In genomic region chr8:106612047-106612446, GRCm38 (mm10) we compare ENCODE assay signal across 17 mouse cellular contexts. TPM values are rescaled to one million over a fixed set of nuclear protein-coding genes. Genes with fewer than 3 reads are reported as not detected.
DNase-seq lines count a peak whose midpoint lies in the region; ATAC-seq and TF ChIP-seq lines count a peak whose summit lies in the region.
"Had no signal": no experiment of that assay in that cellular context is flagged by ENCODE, and none has a peak within 500 bp of the region (broad histone marks: within the 10 kb centered on the region; RNA-seq: fewer than 3 reads in every experiment).

No protein-coding gene starts in this region.

- no peak for TF ChIP-seq POLR2A in MEL (IDR thresholded peaks at IDR 0.05; ENCODE audit: control insufficient read depth in 1 of 2, insufficient read depth in 1 of 2, low read depth in 1 of 2, low read length in 2 of 2, poor library complexity in 1 of 2)

- no peak overlapping the region for H3K9ac ChIP-seq in liver, embryonic 16.5 days (ENCODE audit: low read depth, low read length)
- no peak overlapping the region for H3K9ac ChIP-seq in liver, embryonic 12.5 days
- H3K9ac ChIP-seq in MEL (ENCODE audit: control insufficient read depth, low read depth, low read length, poor library complexity, severe bottlenecking), result no peak overlapping the region
- peak overlapping the region; percentile 30; the same call in 1 of the 2 replicates for H3K9ac ChIP-seq in intestine, embryonic 16.5 days (ENCODE audit: low read depth, low read length)
- no peak overlapping the region for H3K9ac ChIP-seq in stomach, embryonic 14.5 days (replicated peaks; ENCODE audit: low read depth, low read length)
- H3K9ac ChIP-seq in midbrain, embryonic 14.5 days (replicated peaks; ENCODE audit: low read length), result no peak overlapping the region
- H3K9ac ChIP-seq: heart, embryonic 13.5 days; midbrain, embryonic 13.5 days; neural tube, embryonic 13.5 days had no signal

- H3K4me3 ChIP-seq in liver, embryonic 16.5 days (ENCODE audit: low read depth, low read length), result no peak overlapping the region
- no peak overlapping the region for H3K4me3 ChIP-seq in liver, embryonic 12.5 days
- H3K4me3 ChIP-seq in MEL (ENCODE audit: control insufficient read depth in 1 of 2, insufficient read depth in 1 of 2, low read depth in 2 of 2, low read length in 2 of 2), result no peak overlapping the region
- no peak overlapping the region for H3K4me3 ChIP-seq in intestine, embryonic 16.5 days (ENCODE audit: low read length)
- no peak overlapping the region for H3K4me3 ChIP-seq in stomach, embryonic 14.5 days (ENCODE audit: low read depth, low read length)
- no peak overlapping the region for H3K4me3 ChIP-seq in midbrain, embryonic 10.5 days
- H3K4me3 ChIP-seq in midbrain, embryonic 14.5 days (replicated peaks; ENCODE audit: low read depth, low read length), result no peak overlapping the region
- H3K4me3 ChIP-seq: heart, embryonic 13.5 days; layer of hippocampus, adult 2 months; midbrain, embryonic 13.5 days; neural tube, embryonic 13.5 days had no signal

- 19% methylated on average over 3 of the region's 3 CpGs for WGBS in liver, embryonic 16.5 days (ENCODE audit: insufficient replicate concordance)
- WGBS in liver, embryonic 12.5 days (ENCODE audit: insufficient replicate concordance), result 34% methylated on average over 3 of the region's 3 CpGs
- 39% methylated on average over 3 of the region's 3 CpGs for WGBS in intestine, embryonic 16.5 days
- 48% methylated on average over 3 of the region's 3 CpGs for WGBS in stomach, embryonic 14.5 days
- WGBS in midbrain, embryonic 10.5 days, result 67% methylated on average over 3 of the region's 3 CpGs
- 81% methylated on average over 3 of the region's 3 CpGs for WGBS in midbrain, embryonic 14.5 days

- peaks cover 8% of the 10 kb centered on the region for H3K4me1 ChIP-seq in liver, embryonic 16.5 days (ENCODE audit: control insufficient read depth, low read depth, low read length)
- H3K4me1 ChIP-seq in liver, embryonic 12.5 days, result 0 out of 2 replicates have a peak, but pooled peaks cover 5% of the 10 kb centered on the region
- no peaks in the 10 kb centered on the region for H3K4me1 ChIP-seq in MEL (ENCODE audit: control insufficient read depth in 1 of 2, insufficient read depth in 2 of 2, low read length in 2 of 2)
- H3K4me1 ChIP-seq in intestine, embryonic 16.5 days (ENCODE audit: control insufficient read depth, insufficient read depth, low read length), result peaks cover 36% of the 10 kb centered on the region
- H3K4me1 ChIP-seq in stomach, embryonic 14.5 days (ENCODE audit: control insufficient read depth, insufficient read depth, low read length), result 0 out of 2 replicates have a peak, but pooled peaks cover 6% of the 10 kb centered on the region
- H3K4me1 ChIP-seq in midbrain, embryonic 10.5 days, result peaks cover 16% of the 10 kb centered on the region
- H3K4me1 ChIP-seq in midbrain, embryonic 14.5 days (ENCODE audit: control insufficient read depth, insufficient read depth, low read length), result no peaks in the 10 kb centered on the region
- H3K4me1 ChIP-seq: heart, embryonic 13.5 days; midbrain, embryonic 13.5 days; neural tube, embryonic 13.5 days had no signal

- no peak for TF ChIP-seq CTCF in MEL (IDR thresholded peaks at IDR 0.05 in 2 of 3, conservative IDR thresholded peaks at IDR 0.05 in 1 of 3; ENCODE audit: control insufficient read depth in 1 of 3, insufficient read depth in 1 of 3, low read depth in 2 of 3, low read length in 3 of 3, poor library complexity in 1 of 3, severe bottlenecking in 1 of 3)

- H3K79me2 ChIP-seq in MEL (ENCODE audit: control insufficient read depth, insufficient read depth, low read length, poor library complexity), result no peaks in the 10 kb centered on the region

- TF ChIP-seq EP300 in MEL (IDR thresholded peaks at IDR 0.05; ENCODE audit: low read depth in 1 of 2, low read length in 2 of 2), result no peak

- no peaks in the 10 kb centered on the region for H3K9me3 ChIP-seq in liver, embryonic 16.5 days (replicated peaks; ENCODE audit: control insufficient read depth, low read length)
- H3K9me3 ChIP-seq in liver, embryonic 12.5 days (replicated peaks), result no peaks in the 10 kb centered on the region
- H3K9me3 ChIP-seq in MEL (replicated peaks; ENCODE audit: insufficient read depth, low read length), result no peaks in the 10 kb centered on the region
- H3K9me3 ChIP-seq in intestine, embryonic 16.5 days (ENCODE audit: control insufficient read depth, low read length), result no peaks in the 10 kb centered on the region
- H3K9me3 ChIP-seq in stomach, embryonic 14.5 days (ENCODE audit: control insufficient read depth, low read depth, low read length), result no peaks in the 10 kb centered on the region
- H3K9me3 ChIP-seq in midbrain, embryonic 10.5 days (replicated peaks), result no peaks in the 10 kb centered on the region
- H3K9me3 ChIP-seq in midbrain, embryonic 14.5 days (ENCODE audit: control insufficient read depth, low read length), result no peaks in the 10 kb centered on the region
- H3K9me3 ChIP-seq: heart, embryonic 13.5 days; midbrain, embryonic 13.5 days; neural tube, embryonic 13.5 days had no signal

- TF ChIP-seq RAD21 in MEL (IDR thresholded peaks at IDR 0.05; ENCODE audit: low read depth, low read length), result no peak

- no peaks in the 10 kb centered on the region for H3K27me3 ChIP-seq in liver, embryonic 16.5 days (ENCODE audit: control insufficient read depth, insufficient read depth, low read depth, low read length)
- H3K27me3 ChIP-seq in liver, embryonic 12.5 days (replicated peaks), result peaks cover 18% of the 10 kb centered on the region
- peaks cover 2 to 12% of the 10 kb centered on the region in 2 experiments; a peak in 2 of 4 replicates for H3K27me3 ChIP-seq in MEL (ENCODE audit: control insufficient read depth in 1 of 2, insufficient read depth in 2 of 2, low read length in 2 of 2)
- H3K27me3 ChIP-seq in intestine, embryonic 16.5 days (replicated peaks; ENCODE audit: control insufficient read depth, insufficient read depth, low read length), result no peaks in the 10 kb centered on the region
- no peaks in the 10 kb centered on the region for H3K27me3 ChIP-seq in stomach, embryonic 14.5 days (ENCODE audit: control insufficient read depth, insufficient read depth, low read length)
- peaks cover 24% of the 10 kb centered on the region for H3K27me3 ChIP-seq in midbrain, embryonic 10.5 days (ENCODE audit: low read depth, poor library complexity, severe bottlenecking)
- no peaks in the 10 kb centered on the region for H3K27me3 ChIP-seq in midbrain, embryonic 14.5 days (ENCODE audit: control insufficient read depth, insufficient read depth, low read length)

- peak; percentile 33 for DNase-seq in MEL (ENCODE audit: low read depth, low spot score)
- DNase-seq in ovary, postnatal 36 days (ENCODE audit: low spot score), result no peak
- no peak for DNase-seq in midbrain, embryonic 10.5 days (ENCODE audit: low spot score)
- no peak for DNase-seq in midbrain, embryonic 14.5 days
- DNase-seq: adrenal gland, adult 8-10 months; cerebellum, adult 9-10 months; gastrocnemius, postnatal 14 days; kidney, adult 2 months; thymus, adult 2 months had no signal

- no peaks in the 10 kb centered on the region for H3K36me3 ChIP-seq in liver, embryonic 16.5 days (ENCODE audit: control insufficient read depth, insufficient read depth)
- H3K36me3 ChIP-seq in liver, embryonic 12.5 days, result no peaks in the 10 kb centered on the region
- H3K36me3 ChIP-seq in MEL (ENCODE audit: control insufficient read depth in 1 of 2, insufficient read depth in 2 of 2, low read length in 2 of 2), result no peaks in the 10 kb centered on the region
- H3K36me3 ChIP-seq in intestine, embryonic 16.5 days (ENCODE audit: control insufficient read depth, insufficient read depth, low read length), result no peaks in the 10 kb centered on the region
- H3K36me3 ChIP-seq in stomach, embryonic 14.5 days (ENCODE audit: control insufficient read depth, insufficient read depth, low read length), result no peaks in the 10 kb centered on the region
- H3K36me3 ChIP-seq in midbrain, embryonic 10.5 days, result no peaks in the 10 kb centered on the region
- no peaks in the 10 kb centered on the region for H3K36me3 ChIP-seq in midbrain, embryonic 14.5 days (ENCODE audit: control insufficient read depth, insufficient read depth, low read length)
- H3K36me3 ChIP-seq: heart, embryonic 13.5 days; midbrain, embryonic 13.5 days; neural tube, embryonic 13.5 days had no signal

- peak overlapping the region; percentile 57; the same call in 1 of the 2 replicates for H3K27ac ChIP-seq in liver, embryonic 16.5 days (ENCODE audit: low read length)
- no peak overlapping the region for H3K27ac ChIP-seq in liver, embryonic 12.5 days
- no peak overlapping the region for H3K27ac ChIP-seq in MEL (ENCODE audit: control insufficient read depth, low read depth, low read length)
- H3K27ac ChIP-seq in intestine, embryonic 16.5 days (ENCODE audit: low read length), result peak overlapping the region; percentile 90
- H3K27ac ChIP-seq in stomach, embryonic 14.5 days (ENCODE audit: low read length), result peak overlapping the region; percentile 87
- no peak overlapping the region; the same call in 1 of the 2 replicates for H3K27ac ChIP-seq in midbrain, embryonic 10.5 days (replicated peaks)
- H3K27ac ChIP-seq in midbrain, embryonic 14.5 days (replicated peaks; ENCODE audit: low read depth, low read length), result no peak overlapping the region
- H3K27ac ChIP-seq: heart, embryonic 13.5 days; layer of hippocampus, adult 2 months; midbrain, embryonic 13.5 days; neural tube, embryonic 13.5 days had no signal

- no peak overlapping the region for H3K4me2 ChIP-seq in liver, embryonic 16.5 days (ENCODE audit: low read depth, low read length)
- no peak overlapping the region for H3K4me2 ChIP-seq in liver, embryonic 12.5 days
- no peak overlapping the region for H3K4me2 ChIP-seq in intestine, embryonic 16.5 days (ENCODE audit: low read depth, low read length)
- no peak overlapping the region for H3K4me2 ChIP-seq in stomach, embryonic 14.5 days (replicated peaks; ENCODE audit: low read depth, low read length)
- H3K4me2 ChIP-seq in midbrain, embryonic 14.5 days (ENCODE audit: low read length), result no peak overlapping the region
- H3K4me2 ChIP-seq: heart, embryonic 13.5 days; midbrain, embryonic 13.5 days; neural tube, embryonic 13.5 days had no signal

- no peak for ATAC-seq in liver, embryonic 16.5 days (ENCODE audit: low read depth)
- ATAC-seq in liver, embryonic 12.5 days, result no peak
- ATAC-seq in intestine, embryonic 16.5 days, result no peak
- no peak for ATAC-seq in stomach, embryonic 14.5 days (ENCODE audit: insufficient number of reproducible peaks, insufficient read depth, low FRiP score, low read depth)
- ATAC-seq in midbrain, embryonic 14.5 days (ENCODE audit: low FRiP score, low TSS enrichment), result no peak
- ATAC-seq: midbrain, embryonic 13.5 days had no signal

RNA-seq across cellular contexts. Expression of gene Cdh1, which starts 8.9 kb away (rescaled TPM):
- polyA plus RNA-seq in liver, embryonic 16.5 days (2015; fragmentation: Nextera tagmentation; extraction: Ambion mirVana), result 22.9 and 26.5 TPM in 2 replicates
- 10.7 and 11.4 TPM in 2 replicates for polyA plus RNA-seq in liver, embryonic 12.5 days (2016; fragmentation: Nextera tagmentation; extraction: Ambion mirVana)
- not detected in 2 replicates for total RNA-seq in MEL (2012; rRNA removed)
- not detected for polyA plus RNA-seq in MEL (2012; ENCODE audit: insufficient read depth in 1 of 2, insufficient read length in 2 of 2, low read depth in 1 of 2, low replicate concordance in 2 of 2, missing spikeins in 1 of 2)
- polyA plus RNA-seq in intestine, embryonic 16.5 days (2015; fragmentation: Nextera tagmentation; extraction: Ambion mirVana), result 170 and 181 TPM in 2 replicates
- 131 and 155 TPM in 2 replicates for polyA plus RNA-seq in stomach, embryonic 14.5 days (2014; fragmentation: Nextera tagmentation; extraction: Ambion mirVana)
- 8.2 and 8.7 TPM in 2 replicates for polyA plus RNA-seq in midbrain, embryonic 10.5 days (2016; fragmentation: Nextera tagmentation; extraction: Ambion mirVana)
- polyA plus RNA-seq in midbrain, embryonic 14.5 days (2014; fragmentation: Nextera tagmentation; extraction: Ambion mirVana), result 0.26 and 1.9 TPM in 2 replicates

RNA-seq across cellular contexts. Expression of gene Gm10073, which starts 38.8 kb away (rescaled TPM):
- 6.8 and 7.2 TPM in 2 replicates for polyA plus RNA-seq in liver, embryonic 16.5 days (2015; fragmentation: Nextera tagmentation; extraction: Ambion mirVana)
- 4.0 and 7.1 TPM in 2 replicates for polyA plus RNA-seq in liver, embryonic 12.5 days (2016; fragmentation: Nextera tagmentation; extraction: Ambion mirVana)
- total RNA-seq in MEL (2012; rRNA removed), result 79.9 and 188 TPM in 2 replicates
- polyA plus RNA-seq in MEL (2012; ENCODE audit: insufficient read depth in 1 of 2, insufficient read length in 2 of 2, low read depth in 1 of 2, low replicate concordance in 2 of 2, missing spikeins in 1 of 2), result 10 to 100 TPM in 1 of 2 experiments, not detected in 1; 71.2 TPM
- 8.4 and 10.6 TPM in 2 replicates for polyA plus RNA-seq in intestine, embryonic 16.5 days (2015; fragmentation: Nextera tagmentation; extraction: Ambion mirVana)
- polyA plus RNA-seq in stomach, embryonic 14.5 days (2014; fragmentation: Nextera tagmentation; extraction: Ambion mirVana), result 10.0 and 14.0 TPM in 2 replicates
- polyA plus RNA-seq in midbrain, embryonic 10.5 days (2016; fragmentation: Nextera tagmentation; extraction: Ambion mirVana), result 5.7 and 7.1 TPM in 2 replicates
- 6.4 and 8.2 TPM in 2 replicates for polyA plus RNA-seq in midbrain, embryonic 14.5 days (2014; fragmentation: Nextera tagmentation; extraction: Ambion mirVana)

Comparison
In these comparisons a context has a peak if more than half of its experiments do, and no peak if none do; other contexts are left out.
1. H3K27ac ChIP-seq: peak in liver, embryonic 16.5 days (single experiment), intestine, embryonic 16.5 days (single experiment) and stomach, embryonic 14.5 days (single experiment); none in liver, embryonic 12.5 days (single experiment), MEL (single experiment), midbrain, embryonic 10.5 days (single experiment) and midbrain, embryonic 14.5 days (single experiment).